Mouse (Mus musculus) cerebellum, adult 11-12 months (tissue): ENCODE data around the gene Ddc.

ENCODE experiments used
- DNase-seq: peaks from one replicate; pipeline ENCODE4 v3.0.0; 2022

Gene Ddc

DNA sequence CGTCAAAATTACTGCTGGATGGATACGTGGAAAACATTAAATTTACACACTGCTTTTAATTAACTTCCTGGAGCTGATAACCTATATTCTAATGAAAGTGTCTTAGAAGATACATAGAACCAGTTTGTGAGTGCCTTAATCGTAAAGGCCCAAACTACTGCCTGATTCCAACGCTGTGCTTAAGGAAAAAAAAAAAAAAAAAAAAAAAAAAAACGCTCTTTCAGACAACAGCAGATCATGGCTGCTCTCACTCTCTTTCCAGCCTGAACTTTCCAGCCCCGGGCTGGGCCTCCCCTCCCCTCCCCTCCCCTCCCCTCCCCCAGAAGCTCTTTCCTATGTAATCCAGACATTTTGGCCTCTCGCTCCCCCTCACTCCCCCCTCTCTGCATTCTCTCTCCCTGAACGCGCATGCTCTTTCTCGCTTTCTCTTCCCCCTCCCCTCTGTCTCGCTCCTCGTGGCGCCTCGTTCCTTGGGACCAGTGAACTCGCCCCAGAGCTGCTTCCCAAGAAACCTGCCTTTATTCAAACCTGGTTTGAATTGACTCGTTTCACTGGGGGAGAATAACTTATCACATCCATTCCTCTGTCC lies 76.5 kb downstream of the Ddc start:
- DNase-seq: no peak

DNA sequence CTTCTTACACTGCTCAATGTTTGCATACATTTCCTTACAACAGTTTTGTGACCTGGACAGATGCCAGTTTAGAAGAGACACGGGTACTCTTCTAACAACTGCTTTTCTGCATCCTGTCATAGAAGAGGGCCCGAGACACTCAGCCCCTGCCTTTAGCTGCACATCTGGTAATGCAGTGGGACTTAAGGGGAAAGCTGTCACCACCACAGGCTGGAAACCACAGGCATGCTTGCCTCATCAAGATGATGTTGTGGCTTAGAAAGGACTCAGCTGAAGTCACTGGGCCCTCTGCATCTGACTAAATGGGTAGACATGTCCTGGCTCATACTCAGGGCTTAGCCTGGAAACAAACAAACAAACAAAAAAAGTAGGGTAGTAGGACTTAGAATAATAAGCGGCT lies 77.2 kb downstream of the Ddc start:
- no peak for DNase-seq

GRCm38 (mm10) chr11:11820251-11820650 lies 77.7 kb downstream of the Ddc start:
- peak; percentile 41 for DNase-seq

DNA sequence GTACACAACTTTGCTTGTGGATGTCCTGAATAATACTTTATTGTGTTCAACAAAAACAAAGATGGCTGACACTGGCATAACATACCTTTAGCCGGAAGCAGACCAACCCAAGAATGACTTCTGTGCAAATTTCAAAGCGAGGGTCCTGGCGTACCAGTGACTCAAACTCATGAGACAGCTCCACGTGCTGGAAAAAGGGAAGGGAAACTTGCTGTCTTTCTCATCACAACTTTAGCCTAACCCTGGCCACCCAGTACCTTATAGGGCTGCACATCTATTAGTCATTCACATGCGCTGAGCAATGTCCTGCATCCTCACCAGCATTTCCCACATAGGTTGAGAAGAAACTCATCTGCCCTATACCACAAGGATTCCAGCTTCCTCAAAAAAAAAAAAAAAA lies 78.7 kb downstream of the Ddc start:
- DNase-seq: no peak

GRCm38 (mm10) chr11:11818797-11819196 lies 79.1 kb downstream of the Ddc start:
- no peak for DNase-seq

- DNase-seq: no peak
These were observed 82.2 kb downstream of the Ddc start for GRCm38 (mm10) chr11:11815737-11816136.

DNA sequence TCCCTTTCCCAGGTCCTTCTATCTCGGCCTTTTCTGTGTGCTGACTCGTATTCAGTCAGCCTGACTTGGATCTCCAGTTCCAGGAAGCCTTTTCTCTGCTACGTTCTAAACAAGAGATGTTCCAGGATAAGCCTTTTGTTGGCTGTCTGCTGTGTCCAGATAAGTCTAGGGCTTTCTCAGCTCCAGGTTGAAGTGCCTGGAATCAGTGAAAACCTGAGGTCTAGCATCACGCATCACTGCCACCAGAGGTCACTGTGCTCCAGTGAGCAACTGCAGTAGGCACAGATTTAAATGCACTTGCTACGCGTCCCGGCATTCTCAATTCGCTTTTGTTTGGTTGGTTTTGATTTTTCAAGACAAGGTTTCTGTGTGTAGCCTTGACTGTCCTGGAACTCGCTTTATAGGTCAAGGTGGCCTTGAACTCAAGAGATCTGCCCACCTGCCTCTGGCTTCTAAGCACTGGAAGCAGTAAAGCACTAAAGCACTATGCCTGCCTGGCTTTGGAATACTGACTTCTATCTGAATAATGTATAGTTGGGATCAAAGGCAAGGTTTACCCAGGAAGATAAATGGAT lies 86.0 kb downstream of the Ddc start:
- DNase-seq: peak; percentile 31

DNA sequence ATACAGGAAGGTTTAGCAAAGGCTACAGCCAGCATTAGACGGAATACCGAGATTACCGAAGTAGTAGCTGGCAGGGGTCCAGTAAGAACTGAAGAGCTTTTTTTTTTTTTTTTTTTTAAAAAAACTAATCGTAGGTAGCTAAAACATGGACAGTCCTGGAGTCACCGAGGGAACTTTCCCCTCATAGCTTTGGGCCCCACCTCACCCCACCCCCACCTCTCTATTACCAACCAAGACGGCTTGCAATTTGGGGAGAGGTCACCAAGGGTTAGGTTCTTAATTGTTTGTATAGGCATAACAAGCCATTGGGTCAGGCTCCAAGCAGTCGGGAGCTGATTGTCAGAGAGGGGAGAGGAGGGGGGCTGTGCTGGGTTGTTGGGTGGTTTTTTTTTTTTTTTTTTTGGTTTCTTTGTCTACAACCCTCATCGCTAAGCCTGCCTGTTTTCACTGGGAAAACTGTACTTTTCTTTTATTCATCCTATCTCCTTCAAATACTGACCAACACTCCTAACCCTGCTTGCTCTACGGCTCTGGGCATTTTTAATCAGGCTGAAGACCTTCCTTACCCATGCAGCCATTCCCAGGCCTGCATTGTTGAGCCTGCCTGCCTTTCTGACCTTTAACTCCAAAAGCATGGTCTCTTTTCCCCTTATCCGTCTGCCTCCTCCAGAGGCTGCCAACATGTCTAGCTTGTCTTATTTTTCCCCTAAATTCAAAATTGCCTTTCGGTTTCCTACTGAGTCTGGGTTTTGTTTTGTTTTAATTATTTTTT lies 88.4 kb downstream of the Ddc start:
- DNase-seq: no peak

DNA sequence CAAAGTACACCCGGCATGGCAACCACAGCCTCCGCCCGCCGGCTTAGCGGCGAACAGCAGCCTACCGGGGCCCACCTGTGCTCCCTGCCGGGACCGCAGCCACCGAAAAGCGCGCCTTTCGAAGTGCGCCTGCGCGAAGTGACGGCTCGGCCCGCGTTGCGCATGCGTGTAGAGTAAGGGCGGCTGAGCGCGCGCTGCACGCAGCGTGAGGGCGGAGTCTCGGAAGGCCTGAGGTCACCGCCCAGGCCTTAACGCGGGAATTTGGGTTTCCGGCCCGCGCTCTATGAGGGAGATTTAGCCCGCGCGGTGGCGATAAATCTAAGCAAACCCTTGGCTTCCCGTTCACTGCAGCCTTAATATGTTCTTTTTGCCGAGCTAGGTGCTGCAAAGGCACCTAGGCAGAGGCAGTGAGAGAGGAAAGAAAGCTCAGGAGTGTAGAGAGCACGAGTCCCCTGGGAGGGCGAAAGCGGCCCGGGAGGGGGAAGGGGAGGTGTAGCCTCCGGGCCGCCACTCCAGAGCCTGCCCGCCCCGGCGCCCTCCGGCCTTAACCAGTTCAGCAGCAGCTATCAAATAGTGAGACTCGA lies 89.0 kb downstream of the Ddc start, which contains the start of gene Fignl1:
Fignl1 (minus strand) TSS at position 143 of the 584 bp plus-strand sequence.
- peak; percentile 94 for DNase-seq

GRCm38 (mm10) chr11:11808035-11808819 lies 89.7 kb downstream of the Ddc start:
- DNase-seq: no peak

DNA sequence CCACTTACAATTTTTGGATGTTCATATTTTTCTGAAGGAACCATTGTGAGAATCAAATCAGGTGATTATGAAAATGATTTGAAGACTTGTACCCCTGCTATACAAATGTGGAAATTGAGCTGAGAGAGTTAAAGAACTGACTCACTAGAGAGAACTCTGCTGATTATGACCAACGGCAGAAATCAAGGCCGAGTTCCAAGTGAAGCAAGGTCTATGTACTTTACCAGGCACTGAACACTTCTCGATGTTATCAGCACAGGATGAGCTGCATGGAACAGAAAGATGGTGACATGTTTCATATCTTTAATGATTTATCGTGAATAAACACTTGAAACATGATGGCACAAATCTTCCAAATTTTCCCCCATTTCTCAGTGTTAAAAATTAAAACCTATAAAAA lies 92.0 kb downstream of the Ddc start:
- no peak for DNase-seq

- DNase-seq: no peak
These were observed 93.5 kb downstream of the Ddc start for GRCm38 (mm10) chr11:11804421-11804820.

DNA sequence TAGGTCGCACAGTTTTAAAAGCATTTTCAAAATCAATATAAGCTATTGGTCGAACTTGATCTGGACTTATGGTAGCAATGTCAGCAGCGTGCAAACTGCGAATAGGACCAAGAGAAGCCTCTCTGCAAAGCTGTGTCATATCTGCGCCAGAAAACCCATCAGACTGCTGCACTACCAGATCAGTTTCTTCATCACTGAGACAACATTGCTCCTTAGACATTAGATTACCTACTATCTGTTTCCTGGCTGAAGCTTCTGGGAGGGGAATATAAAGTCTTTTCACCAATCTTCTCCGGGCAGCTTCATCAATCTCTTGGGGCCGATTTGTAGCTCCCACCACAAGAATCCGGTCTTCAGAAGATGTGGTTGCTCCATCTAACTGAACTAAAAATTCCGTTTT lies 96.9 kb downstream of the Ddc start:
- DNase-seq: no peak

- no peak for DNase-seq
These were observed 97.6 kb downstream of the Ddc start for GRCm38 (mm10) chr11:11800304-11800703.

DNA sequence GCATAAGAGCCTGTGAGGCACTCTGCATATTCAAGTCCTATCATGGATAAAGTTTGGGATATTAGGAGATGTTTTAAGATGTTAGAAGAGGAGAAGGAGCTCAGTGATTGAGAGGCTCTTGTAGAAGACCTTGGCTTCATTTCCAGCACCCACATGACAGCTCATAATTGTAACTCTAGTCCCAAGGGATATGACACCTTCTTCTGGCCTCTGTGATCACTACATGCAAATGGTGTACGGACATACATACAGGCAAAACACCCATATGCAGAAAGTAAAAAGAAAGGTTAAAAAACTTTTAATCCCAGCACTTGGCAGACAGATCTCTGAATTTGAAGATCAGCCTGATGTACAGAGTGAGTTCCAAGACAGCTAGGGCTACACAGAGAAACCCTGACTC lies 99.3 kb downstream of the Ddc start:
- no peak for DNase-seq

DNA sequence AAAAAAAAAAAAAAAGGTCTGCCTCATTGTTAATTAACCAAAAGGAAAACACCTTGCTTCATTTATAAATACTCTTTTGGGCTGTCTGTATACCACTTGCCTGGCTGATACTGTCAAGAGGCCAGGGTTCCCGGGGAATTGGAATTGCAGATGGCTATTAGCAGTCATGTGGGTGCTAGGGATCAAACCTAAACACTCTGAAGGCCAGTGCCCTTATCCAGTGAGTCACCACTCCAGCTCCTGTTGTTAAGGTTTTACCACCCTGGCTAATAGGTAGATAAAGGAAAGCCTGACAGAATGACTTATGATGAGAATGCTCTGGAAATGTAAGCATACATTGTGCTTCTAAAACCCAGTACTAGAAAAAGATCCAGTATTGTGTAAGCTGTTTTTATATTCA lies 103.3 kb downstream of the Ddc start:
- DNase-seq: no peak

- DNase-seq: peak; percentile 38
These were observed 109.4 kb downstream of the Ddc start for GRCm38 (mm10) chr11:11788521-11788974.

DNA sequence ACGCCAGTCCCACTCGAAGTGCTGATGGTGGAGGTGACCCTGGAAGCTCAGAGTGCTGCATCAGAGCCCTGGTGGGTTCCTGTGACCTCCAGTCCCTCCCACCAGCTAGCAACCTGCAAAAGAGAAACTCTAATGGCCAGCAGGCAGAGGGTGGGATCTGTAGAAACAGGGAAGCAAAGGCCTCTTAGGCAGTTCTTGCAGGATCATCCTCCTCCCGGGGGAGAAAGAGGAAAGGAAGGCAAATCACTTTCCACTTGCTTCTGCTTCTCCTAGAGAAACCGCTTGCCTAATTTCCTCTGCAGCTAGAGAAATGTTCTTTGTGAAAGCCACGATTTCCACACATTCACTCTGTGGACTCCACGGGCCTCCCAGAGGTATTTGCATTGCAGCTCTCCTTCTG lies 112.5 kb downstream of the Ddc start:
- no peak for DNase-seq

DNA sequence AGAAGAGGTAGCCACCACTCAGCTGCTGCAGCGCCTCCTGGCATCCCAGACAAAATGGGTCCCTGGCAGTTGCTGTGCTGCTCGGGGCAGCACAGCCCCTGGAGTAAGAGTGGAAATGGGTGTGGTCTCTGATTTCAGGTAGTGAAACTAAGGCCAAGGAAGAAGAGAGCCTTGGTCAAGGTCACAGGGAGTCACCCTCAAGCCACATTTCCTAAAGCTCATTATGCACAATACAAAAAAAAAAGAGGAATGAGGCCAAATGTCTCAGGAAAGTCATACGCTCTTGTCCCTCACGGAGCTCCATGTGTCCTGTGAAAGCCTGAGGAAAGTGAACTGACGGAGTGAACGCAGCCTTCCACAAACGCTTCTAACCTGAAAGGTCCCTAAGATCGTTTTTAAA lies 116.2 kb downstream of the Ddc start:
- no peak for DNase-seq

GRCm38 (mm10) chr11:11778345-11778744 lies 119.6 kb downstream of the Ddc start:
- no peak for DNase-seq

DNA sequence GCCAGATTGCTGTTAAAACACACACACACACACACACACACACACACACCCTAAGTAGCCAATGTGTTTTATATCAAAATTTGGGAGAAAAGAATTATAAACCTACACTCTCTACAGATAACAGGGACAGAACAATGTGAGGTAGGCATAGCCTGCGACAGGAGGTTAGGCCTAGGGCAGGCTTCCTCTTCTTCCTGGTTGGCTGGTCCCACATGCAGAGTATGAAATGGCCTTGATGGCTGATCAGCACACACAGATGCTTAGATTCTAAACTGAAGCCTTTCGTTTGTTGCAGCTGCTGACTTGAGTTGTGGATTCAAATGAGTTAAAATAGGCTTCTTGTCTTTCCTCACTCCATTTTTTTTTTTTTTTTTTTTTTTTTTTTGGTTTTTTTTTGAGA lies 120.1 kb downstream of the Ddc start:
- no peak for DNase-seq

DNA sequence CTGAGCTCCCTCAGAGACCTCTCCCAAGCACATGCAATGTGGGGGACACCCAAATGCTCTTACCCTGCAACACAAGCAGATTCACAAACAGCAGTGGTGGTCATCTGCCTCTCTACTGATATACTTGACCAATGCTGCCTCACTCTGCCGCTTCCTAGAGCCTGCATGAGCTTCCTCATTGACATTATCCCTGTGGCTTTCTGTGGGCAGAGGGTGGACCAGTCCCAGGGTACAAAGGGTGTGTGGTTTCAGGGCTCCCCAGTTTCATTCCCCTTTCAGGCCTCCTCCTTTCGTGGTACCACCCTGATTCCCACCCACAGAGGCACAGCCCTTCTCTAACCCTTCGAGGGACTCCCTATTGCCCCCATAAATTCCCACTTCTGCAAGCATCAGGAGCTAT lies 120.7 kb downstream of the Ddc start:
- DNase-seq: no peak

DNA sequence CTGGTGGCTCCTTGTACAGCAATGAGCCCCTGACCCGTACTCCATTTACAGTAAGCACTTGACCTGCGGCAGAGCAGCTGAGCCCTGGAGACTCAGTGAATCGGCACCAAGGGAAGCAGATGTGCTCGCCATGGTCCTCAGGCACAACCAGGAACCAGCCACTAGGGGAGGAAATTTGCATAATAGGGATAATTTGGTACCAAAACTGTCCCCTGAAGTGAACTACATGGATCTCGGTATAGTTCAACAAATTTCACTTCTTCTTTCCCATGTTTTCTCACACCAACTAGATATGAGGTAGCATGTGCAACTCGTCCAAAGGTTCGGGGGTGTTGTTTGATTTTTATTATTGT lies 121.1 kb downstream of the Ddc start:
- DNase-seq: no peak
